Mouse (Mus musculus): Measurements from ENCODE around the gene Clcn3.
A peak's percentile ranks its signal among the peaks of the same experiment; 100 is the strongest.

Gene Clcn3

GRCm38 (mm10) chr8:60951757-60952156 is 31.3 kb downstream of the Clcn3 start:
- DNase-seq (ENCODE audit: low spot score): no peak

DNA sequence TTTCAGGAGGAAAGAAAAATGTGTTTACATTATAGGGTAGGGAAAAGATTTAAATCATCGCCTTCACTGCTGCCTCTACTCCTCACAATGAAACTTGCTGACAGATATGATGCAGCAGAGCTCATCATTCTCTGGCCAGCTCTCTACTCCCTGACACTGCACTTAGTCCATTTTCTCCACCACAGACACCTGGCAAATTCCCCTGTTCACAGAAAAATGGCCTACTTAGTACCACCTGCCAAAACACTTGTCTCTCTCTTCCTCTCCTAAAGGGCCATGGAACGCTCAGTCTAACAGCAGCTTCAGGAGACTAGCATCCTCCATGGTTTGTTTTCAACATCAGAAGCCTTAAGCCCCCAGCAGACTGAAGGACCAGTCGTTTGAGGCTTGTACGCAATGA is 31.8 kb downstream of the Clcn3 start:
- DNase-seq (ENCODE audit: low spot score): no peak

DNA sequence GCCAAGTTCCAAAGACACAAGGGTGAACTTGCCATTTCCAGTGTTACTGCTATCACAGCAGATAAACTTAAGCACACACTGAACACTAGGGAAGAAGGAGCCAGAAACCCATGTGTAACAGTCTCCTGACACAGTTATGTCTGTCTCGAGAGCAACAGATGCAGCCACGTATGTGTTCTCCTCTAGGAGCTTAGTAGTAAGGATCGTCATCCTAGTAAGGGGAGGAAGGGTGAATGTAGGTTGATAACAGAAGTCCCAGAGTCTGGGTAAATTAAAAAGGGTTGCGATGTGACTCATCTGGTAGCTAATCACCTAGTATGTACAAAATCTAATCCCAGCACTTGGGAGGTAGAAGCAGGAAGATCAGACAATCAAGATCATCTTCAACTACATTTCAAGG is 33.2 kb downstream of the Clcn3 start:
- DNase-seq (ENCODE audit: low spot score): no peak

- no peak for DNase-seq (ENCODE audit: low spot score)
These were observed 35.6 kb downstream of the Clcn3 start for GRCm38 (mm10) chr8:60947503-60947902.

GRCm38 (mm10) chr8:60942867-60943266 is 40.2 kb downstream of the Clcn3 start:
- DNase-seq (ENCODE audit: low spot score): no peak

GRCm38 (mm10) chr8:60938717-60939424 is 44.2 kb downstream of the Clcn3 start:
- no peak for DNase-seq (ENCODE audit: low spot score)

- no peak for DNase-seq (ENCODE audit: low spot score)
These were observed 49.5 kb downstream of the Clcn3 start for GRCm38 (mm10) chr8:60933617-60934016.

DNA sequence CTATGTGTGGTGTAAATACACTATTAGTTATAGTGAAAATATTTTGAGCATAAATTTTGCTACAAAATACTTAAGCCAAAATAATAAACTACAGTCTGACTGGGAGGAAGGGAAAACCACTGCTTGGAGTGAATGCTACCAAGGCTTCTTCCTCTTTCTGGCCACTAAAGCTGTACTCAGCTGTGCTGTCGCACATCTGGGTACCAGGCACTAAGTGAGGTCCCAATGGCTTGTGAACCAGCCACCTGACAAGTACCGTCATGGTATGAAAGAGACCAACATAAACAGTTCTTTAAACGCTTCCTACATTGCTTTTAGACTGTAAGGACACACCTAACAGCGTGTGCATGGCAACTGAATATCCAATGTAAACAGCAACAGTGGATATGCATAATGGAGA is 62.9 kb downstream of the Clcn3 start:
- no peak for DNase-seq (ENCODE audit: low spot score)

- no peak for DNase-seq (ENCODE audit: low spot score)
These were observed 64.0 kb downstream of the Clcn3 start for GRCm38 (mm10) chr8:60919069-60919468.

DNA sequence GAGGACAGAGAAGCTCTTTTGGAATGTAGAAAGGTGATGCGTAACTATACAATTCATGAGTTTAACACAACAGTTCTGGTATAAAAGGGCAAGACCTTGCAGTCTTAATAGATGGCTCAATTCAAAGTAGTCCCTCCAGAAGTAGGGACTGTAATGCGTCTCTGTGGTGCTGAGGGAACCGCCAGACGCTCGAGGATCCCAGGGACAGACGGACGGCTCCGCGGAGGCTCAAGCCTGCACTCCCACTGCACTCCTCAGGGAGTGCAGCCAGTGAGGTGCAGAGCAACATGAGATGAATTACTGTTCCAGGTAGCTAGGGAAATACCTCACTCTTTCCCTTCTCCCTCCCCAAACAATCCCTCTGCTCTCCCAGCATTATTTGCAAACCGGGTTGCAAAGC is 70.5 kb downstream of the Clcn3 start:
- no peak for DNase-seq (ENCODE audit: low spot score)

DNA sequence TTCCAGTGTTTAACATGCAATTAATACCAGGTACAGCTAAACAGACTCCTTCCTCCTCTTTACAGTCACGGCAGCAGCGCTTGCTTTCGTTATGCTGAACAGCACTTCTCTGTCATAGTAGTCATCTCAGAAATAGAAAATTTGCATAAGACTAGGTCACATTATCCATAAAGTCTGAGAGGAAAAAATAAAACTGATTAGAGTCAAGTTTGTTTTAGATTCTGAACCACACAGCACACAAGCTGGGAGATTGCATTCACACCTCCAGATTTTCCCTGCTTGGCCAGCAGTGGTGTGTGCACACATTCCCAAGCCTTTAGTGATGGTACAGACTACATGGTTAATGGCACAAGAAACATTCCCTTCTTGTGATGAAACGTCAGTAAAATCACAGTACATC is 71.0 kb downstream of the Clcn3 start:
- DNase-seq (ENCODE audit: low spot score): no peak

GRCm38 (mm10) chr8:60900147-60900546 is 83.0 kb downstream of the Clcn3 start:
- DNase-seq (ENCODE audit: low spot score): no peak

GRCm38 (mm10) chr8:60895878-60896277 is 87.2 kb downstream of the Clcn3 start:
- no peak for DNase-seq (ENCODE audit: low spot score)

DNA sequence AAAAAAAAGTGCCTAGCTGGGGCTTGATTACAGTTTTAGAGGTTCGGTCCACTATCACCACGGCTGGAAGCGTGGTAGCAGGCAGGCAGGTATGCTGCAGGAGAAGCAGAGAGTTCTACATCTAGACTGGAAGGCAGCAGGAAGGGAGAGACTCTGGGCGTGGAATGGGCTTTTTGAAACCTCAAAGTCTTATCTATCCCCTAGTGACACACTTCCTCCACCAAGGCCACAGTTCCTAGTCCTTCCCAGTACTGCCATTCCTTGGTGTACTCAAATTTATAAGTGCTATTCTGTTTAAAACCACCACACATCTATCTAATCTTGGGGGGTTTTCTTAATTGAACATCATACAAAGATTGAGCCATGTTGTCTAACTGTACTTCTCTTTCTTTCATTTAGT is 91.3 kb downstream of the Clcn3 start:
- DNase-seq (ENCODE audit: low spot score): no peak

DNA sequence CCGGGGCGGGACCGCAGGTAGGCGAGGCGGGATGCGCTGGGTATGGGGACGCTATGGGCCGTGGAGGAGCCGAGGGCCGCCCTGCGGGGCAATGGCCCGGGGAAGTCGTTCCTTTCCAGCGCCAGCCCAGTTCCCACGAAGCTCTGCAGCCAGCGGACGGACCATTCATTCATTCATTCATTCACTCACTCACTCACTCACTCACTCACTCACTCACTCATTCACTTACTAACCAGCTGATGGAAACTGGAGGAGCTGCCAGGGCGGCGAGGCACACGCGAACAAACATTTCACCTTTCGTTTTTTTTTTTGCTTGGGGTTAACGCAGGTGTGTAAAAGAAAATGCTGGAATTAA is 92.6 kb downstream of the Clcn3 start:
- no peak for DNase-seq (ENCODE audit: low spot score)

DNA sequence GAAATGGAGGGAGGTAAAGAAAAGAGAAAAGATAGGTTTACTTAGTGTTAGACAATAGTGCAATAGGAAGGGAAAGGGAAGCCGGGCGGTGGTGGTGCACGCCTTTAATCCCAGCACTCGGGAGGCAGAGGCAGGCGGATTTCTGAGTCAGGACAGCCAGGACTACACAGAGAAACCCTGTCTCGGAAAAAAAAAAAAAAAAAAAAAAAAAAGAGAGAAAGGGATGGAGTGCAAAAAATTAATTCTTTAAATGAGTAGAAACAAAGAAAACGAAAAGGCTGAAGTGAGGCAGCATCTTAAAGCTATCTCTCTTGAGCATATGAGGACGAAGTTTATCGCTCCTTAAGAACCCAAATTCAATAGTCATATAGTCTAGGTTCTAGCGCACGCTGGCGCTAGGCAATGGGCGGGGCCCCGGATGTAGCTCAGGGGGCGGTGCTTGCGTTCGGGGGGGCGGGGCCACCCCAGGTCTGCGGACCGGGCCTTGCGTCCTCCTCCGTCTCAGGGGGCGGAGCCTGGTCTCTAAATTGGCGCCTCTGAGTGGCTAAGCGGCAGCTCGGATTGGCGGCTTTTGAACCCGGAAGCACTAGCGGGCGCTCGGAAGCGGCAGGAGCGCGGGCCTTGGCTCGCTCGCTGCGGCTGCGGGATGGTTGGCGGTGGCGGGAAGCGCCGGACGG is 93.1 kb downstream of the Clcn3 start, which contains the start of gene Hpf1:
TSS of gene Hpf1 (plus strand) at position 576 of the 677 bp plus-strand sequence.
- DNase-seq (ENCODE audit: low spot score): peak; percentile 60

GRCm38 (mm10) chr8:60889131-60889842 is 93.8 kb downstream of the Clcn3 start:
- DNase-seq (ENCODE audit: low spot score): no peak

DNA sequence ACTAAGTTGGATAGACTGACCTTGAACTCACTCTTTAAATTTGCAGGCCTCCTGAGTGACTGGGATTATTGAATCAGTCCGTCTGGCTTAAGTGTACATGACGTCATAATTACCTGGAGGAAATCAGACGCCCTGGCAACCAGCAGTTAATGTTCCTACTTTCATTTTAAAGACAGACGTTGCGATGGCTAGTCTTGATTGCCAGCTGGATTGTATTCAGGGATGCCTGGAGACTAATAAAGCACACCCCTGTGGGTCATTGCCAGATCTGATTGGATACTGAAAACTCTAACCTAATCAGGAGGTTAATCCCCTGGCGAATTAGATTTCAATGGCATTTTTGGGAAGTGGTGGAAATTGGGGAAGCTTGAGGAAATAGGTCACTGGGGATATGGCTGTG is 96.4 kb downstream of the Clcn3 start:
- no peak for DNase-seq (ENCODE audit: low spot score)

GRCm38 (mm10) chr8:60883419-60884137 is 99.5 kb downstream of the Clcn3 start:
- no peak for DNase-seq (ENCODE audit: low spot score)

GRCm38 (mm10) chr8:60878617-60879016 is 104.5 kb downstream of the Clcn3 start:
- DNase-seq (ENCODE audit: low spot score): no peak

- no peak for DNase-seq (ENCODE audit: low spot score)
These were observed 112.6 kb downstream of the Clcn3 start for GRCm38 (mm10) chr8:60870231-60871193.

Data from layer of hippocampus, adult 9-10 months (tissue).